Mouse (Mus musculus): ENCODE data around the gene Cd79a. TPM values are rescaled to one million over a fixed set of nuclear protein-coding genes. Genes with fewer than 3 reads are reported as not detected.

Gene Cd79a
- polyA plus RNA-seq (2015; fragmentation: Nextera tagmentation; extraction: Ambion mirVana), result 0.35 and 0.40 TPM in 2 replicates

DNA sequence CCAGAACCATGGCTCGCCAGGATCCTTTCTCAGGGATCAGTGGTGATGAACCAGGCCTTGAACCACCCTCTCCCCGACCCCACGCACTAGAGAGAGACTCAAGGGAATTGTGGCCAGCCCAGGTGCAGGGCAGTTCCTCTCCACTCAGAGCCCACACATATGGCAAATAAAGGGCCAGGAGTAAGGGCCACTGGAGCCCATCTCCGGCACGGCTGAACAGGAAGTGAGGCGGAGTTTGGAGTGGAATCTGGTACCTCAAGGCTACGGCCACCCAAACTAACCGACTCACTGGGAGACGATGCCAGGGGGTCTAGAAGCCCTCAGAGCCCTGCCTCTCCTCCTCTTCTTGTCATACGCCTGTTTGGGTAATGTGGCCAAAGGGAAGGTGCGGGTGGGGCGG lies at the start of gene Cd79a:
Cd79a (plus strand) TSS at position 158 of the 400 bp plus-strand sequence.
- H3K4me2 ChIP-seq (replicated peaks), result no peak within 1 kb of the TSS
- ATAC-seq, result no peak
- H3K9ac ChIP-seq (replicated peaks), result no peak within 1 kb of the TSS
- H3K4me1 ChIP-seq (replicated peaks), result no peaks in the 10 kb centered on the region
- WGBS, result 84% methylated on average over 12 of the region's 12 CpGs
- H3K9me3 ChIP-seq, result no peaks in the 10 kb centered on the region
- H3K27ac ChIP-seq, result no peak within 1 kb of the TSS
- H3K36me3 ChIP-seq, result no peaks in the 10 kb centered on the region
- no peak within 1 kb of the TSS for H3K4me3 ChIP-seq (replicated peaks)
- H3K27me3 ChIP-seq, result no peaks in the 10 kb centered on the region

DNA sequence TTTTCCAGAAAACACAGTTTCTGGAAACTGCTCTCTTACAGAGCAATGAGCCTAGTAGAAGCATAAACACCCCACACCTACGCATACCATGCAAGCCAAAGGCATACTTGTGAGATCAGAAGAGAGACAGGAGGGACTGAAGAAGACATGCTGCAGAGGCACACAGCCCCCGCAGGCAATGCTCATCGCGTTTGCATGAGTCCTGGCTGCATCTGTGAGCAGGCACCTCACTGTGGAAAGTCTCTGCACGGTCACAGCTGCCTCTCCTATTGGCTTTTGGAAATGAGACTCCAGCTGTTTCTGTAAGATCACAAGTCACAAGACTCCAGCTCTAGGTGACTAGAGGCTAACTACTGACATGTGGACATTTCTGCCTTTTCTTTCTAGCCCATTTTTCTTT lies 47.0 kb upstream of the Cd79a start:
- no peak overlapping the region for H3K4me2 ChIP-seq (replicated peaks)
- H3K27me3 ChIP-seq, result no peaks in the 10 kb centered on the region
- 24% methylated on average over 5 of the region's 5 CpGs for WGBS
- no peak overlapping the region for H3K27ac ChIP-seq
- H3K9me3 ChIP-seq, result no peaks in the 10 kb centered on the region
- no peak overlapping the region for H3K9ac ChIP-seq (replicated peaks)
- H3K4me1 ChIP-seq (replicated peaks), result 0 out of 2 replicates have a peak, but pooled peaks cover 6% of the 10 kb centered on the region
- ATAC-seq, result no peak
- H3K36me3 ChIP-seq, result no peaks in the 10 kb centered on the region
- no peak overlapping the region for H3K4me3 ChIP-seq (replicated peaks)

DNA sequence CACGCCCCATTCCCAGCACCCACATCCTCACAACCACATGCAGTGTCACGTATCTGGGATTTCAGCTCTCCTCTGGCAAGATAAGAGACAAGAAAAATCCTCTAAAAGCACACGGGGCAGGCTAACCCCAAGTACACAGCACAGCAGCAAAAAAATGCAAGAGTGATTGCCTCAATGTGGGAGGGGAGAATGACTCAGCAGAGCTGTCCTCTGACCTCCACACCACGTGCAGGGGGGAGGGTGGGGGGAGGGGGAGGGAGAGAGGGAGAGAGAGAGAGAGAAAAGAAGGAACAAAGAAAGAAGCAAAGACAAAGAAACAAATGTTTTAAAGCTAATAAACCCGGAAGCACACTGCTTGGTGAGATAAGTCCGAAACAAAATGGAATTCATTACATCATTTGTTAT lies 46.3 kb upstream of the Cd79a start:
- Histone ChIP-seq H3K9me3 (no peaks in the 10 kb centered on the region), H3K4me3 (replicated peaks) (no peak overlapping the region), H3K4me2 (replicated peaks) (no peak overlapping the region), H3K4me1 (replicated peaks) (0 out of 2 replicates have a peak, but pooled peaks cover 6% of the 10 kb centered on the region), H3K27me3 (no peaks in the 10 kb centered on the region), H3K9ac (replicated peaks) (no peak overlapping the region), H3K27ac (no peak overlapping the region), H3K36me3 (no peaks in the 10 kb centered on the region)
- WGBS, result 43% methylated on average over 6 of the region's 6 CpGs
- no peak for ATAC-seq

DNA sequence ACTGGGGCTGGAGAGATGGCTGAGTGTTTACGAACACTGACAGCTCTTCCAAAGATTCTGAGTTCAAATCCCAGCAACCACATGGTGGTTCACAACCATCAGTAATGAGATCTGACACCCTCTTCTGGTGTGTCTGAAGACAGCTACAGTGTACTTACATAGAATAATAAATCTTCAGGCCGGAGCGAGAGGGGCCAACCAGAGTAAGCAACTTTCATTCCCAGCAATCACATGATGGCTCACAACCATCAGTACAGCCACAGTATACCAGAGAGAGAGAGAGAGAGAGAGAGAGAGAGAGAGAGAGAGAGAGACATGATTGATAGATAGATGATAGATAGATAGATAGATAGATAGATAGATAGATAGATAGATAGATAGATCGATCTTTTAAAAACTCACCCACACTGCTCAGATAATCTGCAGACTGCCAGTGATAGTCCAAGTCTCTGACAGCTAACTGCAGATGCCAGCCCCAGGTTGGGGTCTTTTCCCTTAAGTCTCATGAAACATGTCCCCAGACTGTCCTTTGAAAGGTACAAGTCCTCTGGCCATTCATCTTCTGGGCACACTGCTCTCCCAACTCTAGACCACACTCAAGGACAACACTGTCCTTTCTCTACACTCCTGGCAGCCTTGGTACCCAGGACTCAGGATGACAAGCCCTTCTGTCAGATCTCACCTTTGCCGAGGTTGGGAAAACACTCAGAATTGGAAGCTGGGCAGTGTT lies 45.4 kb upstream of the Cd79a start:
- Histone ChIP-seq H3K27ac (no peak overlapping the region), H3K4me1 (replicated peaks) (peaks cover 6% of the 10 kb centered on the region; the same call in 1 of the 2 replicates), H3K4me3 (replicated peaks) (no peak overlapping the region), H3K4me2 (replicated peaks) (no peak overlapping the region), H3K9me3 (no peaks in the 10 kb centered on the region), H3K9ac (replicated peaks) (no peak overlapping the region), H3K36me3 (no peaks in the 10 kb centered on the region), H3K27me3 (no peaks in the 10 kb centered on the region)
- no peak for ATAC-seq
- 88% methylated on average over 5 of the region's 5 CpGs for WGBS

DNA sequence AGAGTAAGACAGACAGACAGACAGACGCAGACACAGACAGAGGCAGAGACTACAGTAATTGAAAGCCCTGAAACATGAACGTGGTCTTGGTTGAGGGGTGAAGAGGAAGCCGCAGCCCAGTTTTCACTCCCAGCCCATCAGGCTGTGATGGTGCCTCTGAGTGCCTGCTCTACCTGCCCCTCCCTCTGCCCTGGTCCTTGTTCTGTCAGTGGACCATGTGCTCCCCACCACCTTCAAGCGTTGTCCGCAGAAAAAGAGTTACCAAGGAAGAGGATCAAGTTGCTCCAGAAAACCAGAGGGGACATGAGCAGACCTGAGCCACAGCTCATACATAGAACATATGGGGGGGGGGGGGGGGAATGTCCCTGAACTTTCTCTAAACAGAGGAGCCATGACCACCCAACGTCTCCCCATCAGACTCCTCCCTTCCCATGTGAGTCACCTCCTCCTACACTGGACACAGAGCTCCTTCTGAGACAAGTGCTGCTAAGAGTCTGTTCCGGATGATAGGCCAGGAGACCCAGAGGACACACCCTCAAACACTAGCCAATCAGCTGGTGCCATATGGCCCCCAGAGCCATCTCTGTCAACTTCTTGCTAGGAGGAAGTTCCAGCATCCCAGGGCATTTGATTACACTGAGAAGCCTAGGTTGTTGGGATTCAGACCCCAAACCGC lies 44.5 kb upstream of the Cd79a start:
- Histone ChIP-seq H3K9me3 (no peaks in the 10 kb centered on the region), H3K4me1 (replicated peaks) (peaks cover 6% of the 10 kb centered on the region; the same call in 1 of the 2 replicates), H3K4me3 (replicated peaks) (no peak overlapping the region), H3K27ac (no peak overlapping the region), H3K36me3 (no peaks in the 10 kb centered on the region), H3K27me3 (no peaks in the 10 kb centered on the region), H3K9ac (replicated peaks) (no peak overlapping the region), H3K4me2 (replicated peaks) (no peak overlapping the region)
- WGBS, result 82% methylated on average over 8 of the region's 8 CpGs
- no peak for ATAC-seq

DNA sequence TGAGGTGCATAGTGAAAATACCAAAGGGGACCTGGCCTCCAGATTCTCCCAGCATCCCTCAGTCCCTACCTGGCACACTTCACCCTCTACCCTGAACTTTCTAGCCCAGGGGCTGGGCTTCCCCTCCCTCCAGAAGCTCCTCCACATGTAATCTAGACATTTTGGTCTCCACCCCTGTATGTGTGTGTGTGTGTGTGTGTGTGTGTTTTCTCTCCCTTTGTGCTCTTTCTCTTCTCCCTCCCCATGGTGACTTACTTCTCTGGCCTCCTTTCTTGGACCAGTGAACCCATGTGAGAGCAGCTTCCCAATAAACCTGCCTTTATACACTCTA lies 44.0 kb upstream of the Cd79a start:
- H3K27ac ChIP-seq, result no peak overlapping the region
- peaks cover 6% of the 10 kb centered on the region; the same call in 1 of the 2 replicates for H3K4me1 ChIP-seq (replicated peaks)
- no peaks in the 10 kb centered on the region for H3K36me3 ChIP-seq
- no peaks in the 10 kb centered on the region for H3K27me3 ChIP-seq
- no peak for ATAC-seq
- H3K4me2 ChIP-seq (replicated peaks), result no peak overlapping the region
- no peak overlapping the region for H3K4me3 ChIP-seq (replicated peaks)
- no peak overlapping the region for H3K9ac ChIP-seq (replicated peaks)
- H3K9me3 ChIP-seq, result no peaks in the 10 kb centered on the region

DNA sequence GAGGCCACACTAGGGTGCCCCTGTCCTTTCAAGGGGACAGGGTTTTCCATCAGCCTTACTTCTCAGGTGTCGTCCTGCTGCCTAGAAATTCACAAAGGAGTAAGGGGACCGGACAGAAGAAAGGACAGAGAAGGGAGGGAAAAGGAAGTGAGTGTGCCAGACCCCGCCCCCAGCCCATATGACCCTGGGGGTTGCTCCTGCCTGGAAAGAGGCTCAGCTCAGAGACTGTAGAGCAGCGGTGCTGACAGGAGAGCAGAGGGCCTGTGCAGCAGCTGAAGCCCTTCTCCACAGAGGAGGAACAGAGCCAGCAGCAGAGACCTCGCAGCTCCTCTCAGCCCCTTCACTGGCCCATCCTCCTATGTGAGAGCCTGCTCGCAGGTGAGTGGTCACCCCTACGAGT lies 43.5 kb upstream of the Cd79a start:
- no peak overlapping the region for H3K4me3 ChIP-seq (replicated peaks)
- no peak overlapping the region for H3K9ac ChIP-seq (replicated peaks)
- WGBS, result 53% methylated on average over 7 of the region's 7 CpGs

DNA sequence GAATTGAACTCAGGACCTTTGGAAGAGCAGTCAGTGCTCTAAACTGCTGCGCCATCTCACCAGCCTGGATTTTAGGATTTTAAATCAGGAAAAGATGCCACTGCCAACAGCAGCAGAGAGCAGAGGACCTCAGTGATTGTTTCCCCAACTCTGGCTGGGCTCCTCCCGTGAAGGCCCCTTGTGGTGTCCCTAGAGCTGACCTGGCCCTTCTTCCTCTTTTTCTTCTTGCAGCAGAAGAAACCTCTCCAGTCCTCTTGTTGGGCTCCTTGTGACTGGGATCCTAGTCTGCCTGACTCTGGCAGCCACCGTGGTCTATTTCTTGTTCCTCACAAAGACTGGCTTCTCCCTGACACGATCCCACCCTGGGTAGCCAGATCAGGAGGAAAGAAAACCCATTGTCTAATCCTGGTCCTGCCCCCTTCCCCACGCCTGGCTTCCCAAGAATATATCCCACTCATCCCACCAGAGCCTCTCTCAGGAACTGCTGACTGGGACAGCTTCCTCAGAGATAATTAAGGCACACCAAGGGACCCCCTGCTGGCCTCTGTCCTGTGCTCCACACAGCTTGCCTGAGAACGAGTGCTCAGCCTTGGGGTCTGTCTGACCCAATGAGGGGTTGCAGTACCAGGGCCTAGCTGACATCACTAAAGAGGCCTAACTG lies 40.6 kb upstream of the Cd79a start:
- Histone ChIP-seq H3K9me3 (no peaks in the 10 kb centered on the region), H3K4me3 (replicated peaks) (no peak overlapping the region), H3K27me3 (no peaks in the 10 kb centered on the region), H3K4me1 (replicated peaks) (no peaks in the 10 kb centered on the region; the same call in 1 of the 2 replicates), H3K27ac (no peak overlapping the region), H3K9ac (replicated peaks) (no peak overlapping the region), H3K36me3 (no peaks in the 10 kb centered on the region), H3K4me2 (replicated peaks) (no peak overlapping the region)
- no peak for ATAC-seq
- WGBS, result 23% methylated on average over 6 of the region's 6 CpGs

More for the DNA sequence above, 43.5 kb upstream of the Cd79a start:
- no peak overlapping the region for H3K27ac ChIP-seq
- peaks cover 6% of the 10 kb centered on the region; the same call in 1 of the 2 replicates for H3K4me1 ChIP-seq (replicated peaks)
- H3K27me3 ChIP-seq, result no peaks in the 10 kb centered on the region
- ATAC-seq, result no peak
- no peak overlapping the region for H3K4me2 ChIP-seq (replicated peaks)
- H3K36me3 ChIP-seq, result no peaks in the 10 kb centered on the region
- no peaks in the 10 kb centered on the region for H3K9me3 ChIP-seq

DNA sequence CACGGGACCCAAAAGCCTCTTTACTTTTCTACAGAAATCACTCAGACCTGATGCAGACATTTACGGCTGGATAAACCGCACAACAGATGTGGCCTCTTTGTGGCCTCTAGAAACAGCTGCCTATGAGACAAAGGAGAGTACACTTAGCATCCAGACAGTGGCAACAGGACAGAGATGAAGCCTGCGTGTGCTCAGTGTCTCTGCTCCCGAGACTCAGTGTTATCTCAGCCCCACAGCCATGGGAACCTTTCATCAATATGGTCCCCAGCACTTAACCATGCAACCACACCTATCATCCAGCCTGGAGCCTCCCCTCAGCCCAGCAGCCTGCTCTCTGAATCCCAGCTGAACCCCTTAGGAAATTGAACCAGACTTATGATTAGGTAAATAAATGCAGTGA lies 37.9 kb upstream of the Cd79a start:
- no peak for ATAC-seq
- H3K9me3 ChIP-seq, result no peaks in the 10 kb centered on the region
- H3K4me1 ChIP-seq (replicated peaks), result no peaks in the 10 kb centered on the region; the same call in 1 of the 2 replicates
- no peaks in the 10 kb centered on the region for H3K36me3 ChIP-seq
- H3K27ac ChIP-seq, result no peak overlapping the region
- H3K4me2 ChIP-seq (replicated peaks), result no peak overlapping the region
- WGBS, result 78% methylated on average over 5 of the region's 5 CpGs
- H3K27me3 ChIP-seq, result no peaks in the 10 kb centered on the region
- no peak overlapping the region for H3K4me3 ChIP-seq (replicated peaks)
- no peak overlapping the region for H3K9ac ChIP-seq (replicated peaks)

DNA sequence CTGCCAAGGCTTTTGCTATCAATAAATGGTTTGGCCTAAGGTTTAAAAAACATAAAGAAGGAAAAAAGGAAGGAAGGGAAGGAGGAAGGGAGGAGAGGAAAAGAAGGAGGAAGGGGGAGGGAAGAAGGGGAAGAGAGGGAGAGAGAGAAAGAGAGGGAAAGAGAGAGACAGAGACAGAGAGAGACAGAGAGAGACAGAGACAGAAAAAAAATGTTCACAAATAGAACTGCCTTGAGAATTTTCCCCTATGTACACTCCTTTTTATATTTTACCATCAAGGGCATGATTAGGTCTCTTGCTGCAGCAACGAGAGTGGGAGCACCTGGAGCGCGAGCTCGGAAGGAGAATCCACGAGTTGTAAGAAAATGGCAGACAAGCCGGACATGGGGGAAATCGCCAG lies 35.3 kb upstream of the Cd79a start, which contains the start of gene Gm9844:
Gm9844 (plus strand) TSS at position 301 of the 400 bp plus-strand sequence.
- 90% methylated on average over 7 of the region's 7 CpGs for WGBS
- Histone ChIP-seq H3K9ac (replicated peaks) (no peak within 1 kb of the TSS), H3K4me3 (replicated peaks) (no peak within 1 kb of the TSS), H3K27ac (no peak within 1 kb of the TSS), H3K4me1 (replicated peaks) (no peaks in the 10 kb centered on the region), H3K27me3 (peaks cover 4% of the 10 kb centered on the region), H3K36me3 (no peaks in the 10 kb centered on the region), H3K4me2 (replicated peaks) (no peak within 1 kb of the TSS), H3K9me3 (no peaks in the 10 kb centered on the region)
- no peak for ATAC-seq

DNA sequence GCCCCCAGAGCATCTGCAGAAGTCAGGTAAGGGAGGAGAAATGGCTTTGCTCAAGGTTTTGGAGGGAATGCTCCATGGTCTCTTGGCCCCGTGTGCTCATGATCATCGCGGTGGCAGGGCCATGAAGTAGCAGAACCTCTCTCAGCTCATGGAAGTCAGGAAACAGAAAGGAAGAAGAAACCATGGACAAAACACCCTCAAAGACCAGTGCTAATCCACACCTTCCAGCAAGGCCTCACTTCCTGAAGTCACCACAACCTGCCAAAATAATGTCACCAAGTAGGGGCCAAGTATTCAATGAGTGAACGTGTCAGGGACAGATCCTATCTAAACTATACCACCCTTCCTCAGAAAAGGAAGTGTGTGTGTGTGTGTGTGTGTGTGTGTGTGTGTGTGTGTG lies 34.3 kb upstream of the Cd79a start:
- Histone ChIP-seq H3K9me3 (no peaks in the 10 kb centered on the region), H3K27me3 (peaks cover 4% of the 10 kb centered on the region), H3K4me1 (replicated peaks) (no peaks in the 10 kb centered on the region), H3K9ac (replicated peaks) (no peak overlapping the region), H3K4me2 (replicated peaks) (no peak overlapping the region), H3K4me3 (replicated peaks) (no peak overlapping the region), H3K36me3 (no peaks in the 10 kb centered on the region), H3K27ac (no peak overlapping the region)
- ATAC-seq, result no peak
- WGBS, result 92% methylated on average over 4 of the region's 4 CpGs

DNA sequence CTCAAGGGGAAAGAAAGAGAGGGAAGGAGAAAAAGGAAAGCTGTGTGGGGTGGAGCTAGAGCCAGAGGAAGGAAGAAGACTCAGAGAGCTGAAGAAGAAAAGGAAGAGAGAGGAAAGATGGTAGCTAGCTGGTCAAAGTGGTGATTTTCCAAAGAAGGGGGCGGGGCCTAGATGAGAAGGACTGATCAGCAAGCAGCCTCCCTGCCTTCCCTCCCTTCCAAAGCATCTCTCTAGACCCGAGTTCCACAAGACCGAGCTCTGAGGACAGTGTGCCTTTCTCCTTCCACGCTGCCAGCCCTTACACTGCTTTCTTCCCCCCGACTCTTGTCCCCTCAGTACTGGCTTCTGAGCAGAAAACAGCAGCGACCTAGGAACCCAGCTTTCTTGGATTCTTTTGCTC lies 33.0 kb upstream of the Cd79a start:
- H3K27me3 ChIP-seq, result peaks cover 4% of the 10 kb centered on the region
- H3K4me3 ChIP-seq (replicated peaks), result no peak overlapping the region
- H3K9ac ChIP-seq (replicated peaks), result no peak overlapping the region
- H3K9me3 ChIP-seq, result no peaks in the 10 kb centered on the region
- no peak overlapping the region for H3K4me2 ChIP-seq (replicated peaks)
- ATAC-seq, result no peak
- H3K27ac ChIP-seq, result no peak overlapping the region
- WGBS, result 26% methylated on average over 6 of the region's 6 CpGs
- no peaks in the 10 kb centered on the region for H3K36me3 ChIP-seq
- no peaks in the 10 kb centered on the region for H3K4me1 ChIP-seq (replicated peaks)
